Mouse (Mus musculus): ENCODE data around the gene Fam234b.
A peak's percentile ranks its signal among the peaks of the same experiment; 100 is the strongest.

Fam234b gene

GRCm38 (mm10) chr6:135197921-135198532 lies at the start of gene Fam234b, which contains the start of gene Hebp1:
Gene Fam234b (plus strand): TSS chr6:135197977.
Gene Hebp1 (minus strand): TSS chr6:135198022.
- peak; percentile 83 to 89 for DNase-seq

GRCm38 (mm10) chr6:135148506-135148905 lies 49.3 kb upstream of the Fam234b start:
- DNase-seq = no peak

GRCm38 (mm10) chr6:135149175-135149574 lies 48.6 kb upstream of the Fam234b start:
- DNase-seq = no peak

GRCm38 (mm10) chr6:135149722-135150121 lies 48.1 kb upstream of the Fam234b start:
- DNase-seq = no peak

- DNase-seq = no peak
These were observed 47.5 kb upstream of the Fam234b start for GRCm38 (mm10) chr6:135150311-135150710.

GRCm38 (mm10) chr6:135153719-135154118 lies 44.1 kb upstream of the Fam234b start:
- no peak for DNase-seq

- DNase-seq = no peak
These were observed 41.2 kb upstream of the Fam234b start for GRCm38 (mm10) chr6:135156597-135156996.

- peak in 1 of 2 experiments; percentile 34 for DNase-seq
These were observed 40.3 kb upstream of the Fam234b start for GRCm38 (mm10) chr6:135157496-135157895.

GRCm38 (mm10) chr6:135158509-135158908 lies 39.3 kb upstream of the Fam234b start:
- no peak for DNase-seq

- no peak for DNase-seq
These were observed 36.4 kb upstream of the Fam234b start for GRCm38 (mm10) chr6:135161356-135161755.

- no peak for DNase-seq
These were observed 35.5 kb upstream of the Fam234b start for GRCm38 (mm10) chr6:135162311-135162710.

GRCm38 (mm10) chr6:135162861-135163260 lies 34.9 kb upstream of the Fam234b start:
- no peak for DNase-seq

- no peak for DNase-seq
These were observed 32.6 kb upstream of the Fam234b start for GRCm38 (mm10) chr6:135165191-135165590.

- DNase-seq = no peak
These were observed 32.1 kb upstream of the Fam234b start for GRCm38 (mm10) chr6:135165706-135166105.

GRCm38 (mm10) chr6:135166262-135166661 lies 31.5 kb upstream of the Fam234b start:
- no peak for DNase-seq

- no peak for DNase-seq
These were observed 31.1 kb upstream of the Fam234b start for GRCm38 (mm10) chr6:135166712-135167111.

- DNase-seq = peak; percentile 86 to 89
These were observed 30.1 kb upstream of the Fam234b start for GRCm38 (mm10) chr6:135167380-135168311.

GRCm38 (mm10) chr6:135168471-135168870 lies 29.3 kb upstream of the Fam234b start:
- peak; percentile 33 to 59 for DNase-seq

- no peak for DNase-seq
These were observed 28.5 kb upstream of the Fam234b start for GRCm38 (mm10) chr6:135169246-135169645.

GRCm38 (mm10) chr6:135171736-135172135 lies 26.0 kb upstream of the Fam234b start:
- DNase-seq = no peak

- no peak for DNase-seq
These were observed 22.8 kb upstream of the Fam234b start for GRCm38 (mm10) chr6:135175014-135175413.

GRCm38 (mm10) chr6:135177271-135177670 lies 20.5 kb upstream of the Fam234b start:
- no peak for DNase-seq

- DNase-seq = no peak
These were observed 19.2 kb upstream of the Fam234b start for GRCm38 (mm10) chr6:135178599-135178998.

GRCm38 (mm10) chr6:135182925-135183324 lies 14.9 kb upstream of the Fam234b start:
- no peak for DNase-seq

Measured in lung, adult 18-20 months (tissue).